Mouse (Mus musculus) right cerebral cortex, adult 18-20 months (tissue): Measurements from ENCODE around the gene C9.

Experiments used
- DNase-seq: peaks from one replicate; pipeline ENCODE4 v3.0.0; 2022; ENCODE audit warnings: mixed read lengths

Gene C9

DNA sequence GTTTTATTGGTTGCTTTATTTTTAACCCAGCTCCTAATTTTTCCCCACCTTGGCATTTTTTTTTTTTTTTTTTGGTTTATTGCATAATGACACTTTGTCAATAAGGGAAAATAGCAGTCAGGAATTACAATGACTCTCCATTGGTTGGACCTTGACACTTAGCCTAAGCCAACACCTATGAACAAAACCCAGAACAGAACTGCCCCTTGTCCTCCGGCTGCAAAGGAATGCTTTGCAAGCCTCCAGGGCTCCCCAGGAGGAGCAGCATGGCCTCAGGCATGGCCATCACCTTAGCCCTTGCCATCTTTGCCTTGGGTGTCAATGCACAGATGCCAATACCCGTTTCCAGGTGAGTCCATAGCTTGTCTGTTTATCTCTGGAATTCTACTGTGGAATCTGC lies at the start of gene C9:
Gene C9, plus strand, starts transcription at position 193 of the 400 bp plus-strand sequence.
- DNase-seq: no peak

DNA sequence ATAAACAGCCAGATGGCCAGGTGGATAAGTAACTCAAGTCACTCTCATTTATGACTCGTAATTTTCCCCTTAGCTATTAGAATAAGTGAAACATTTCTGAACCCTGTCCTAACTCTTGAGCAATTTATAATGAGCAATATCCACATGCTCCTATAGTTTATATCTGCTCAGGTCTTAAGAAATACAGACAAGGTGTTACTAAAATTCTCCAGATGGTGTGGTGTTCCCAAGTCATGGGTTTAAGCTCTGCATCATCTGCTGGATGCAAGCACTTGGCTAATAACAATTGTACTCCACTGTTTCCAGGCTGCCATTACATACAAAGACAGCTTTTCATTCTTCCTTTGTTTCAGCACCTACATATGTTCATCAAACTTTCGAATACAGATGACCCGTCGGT lies 46.9 kb upstream of the C9 start:
- no peak for DNase-seq

DNA sequence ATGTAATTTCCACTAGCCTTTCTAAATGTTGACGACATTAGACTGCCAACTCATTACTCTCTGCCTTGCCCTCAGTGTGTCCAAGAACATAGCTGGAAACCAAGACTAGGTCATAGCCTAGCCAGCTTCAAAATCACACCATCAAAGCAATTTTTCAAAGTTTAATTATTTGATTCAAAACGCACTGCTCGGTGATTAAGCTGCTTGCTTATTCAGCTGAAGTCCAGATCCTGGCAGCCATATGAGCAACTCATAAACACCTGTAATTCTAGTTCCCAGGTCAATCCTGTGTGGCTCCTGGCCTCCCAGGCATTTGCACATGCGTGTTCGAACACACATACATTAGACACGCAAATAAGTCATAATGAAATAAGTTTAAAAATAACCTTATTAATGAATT lies 46.2 kb upstream of the C9 start:
- DNase-seq: no peak

DNA sequence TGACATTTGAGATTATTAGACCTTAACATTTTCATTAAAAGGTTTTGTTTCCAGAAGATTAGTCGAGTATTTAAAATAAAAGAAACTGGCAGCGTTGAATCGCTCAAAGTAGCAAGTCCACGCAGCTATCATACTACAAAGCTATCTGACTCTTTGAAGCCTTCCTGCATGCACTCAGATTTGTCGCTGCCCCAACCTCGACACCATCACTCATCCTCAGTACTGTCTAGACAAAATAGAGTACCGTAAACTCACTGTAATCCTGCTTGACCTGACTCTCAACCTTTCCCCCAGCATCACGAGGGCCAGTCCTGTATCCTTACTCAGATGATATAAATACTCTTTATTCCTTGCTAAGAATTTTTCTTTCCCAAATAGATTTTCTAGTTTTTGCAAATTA lies 45.0 kb upstream of the C9 start:
- no peak for DNase-seq

DNA sequence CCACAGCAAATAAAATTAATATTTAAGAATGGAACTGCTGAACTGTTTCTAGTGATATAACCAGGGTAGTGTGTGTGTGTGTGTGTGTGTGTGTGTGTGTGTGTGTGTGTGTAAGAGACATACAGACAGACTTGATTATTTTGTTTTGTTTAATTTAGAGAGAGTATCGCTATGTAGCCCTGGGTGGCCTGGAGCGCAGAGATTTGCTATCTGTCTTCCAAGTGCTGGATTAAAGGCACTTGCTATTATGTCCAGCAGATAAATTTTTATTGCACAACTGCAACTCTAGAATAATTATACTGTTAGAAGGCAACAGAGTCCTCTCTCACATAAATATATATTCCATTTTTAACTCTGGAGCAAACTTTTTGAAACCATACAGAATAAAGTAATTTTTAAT lies 42.7 kb upstream of the C9 start:
- DNase-seq: no peak

DNA sequence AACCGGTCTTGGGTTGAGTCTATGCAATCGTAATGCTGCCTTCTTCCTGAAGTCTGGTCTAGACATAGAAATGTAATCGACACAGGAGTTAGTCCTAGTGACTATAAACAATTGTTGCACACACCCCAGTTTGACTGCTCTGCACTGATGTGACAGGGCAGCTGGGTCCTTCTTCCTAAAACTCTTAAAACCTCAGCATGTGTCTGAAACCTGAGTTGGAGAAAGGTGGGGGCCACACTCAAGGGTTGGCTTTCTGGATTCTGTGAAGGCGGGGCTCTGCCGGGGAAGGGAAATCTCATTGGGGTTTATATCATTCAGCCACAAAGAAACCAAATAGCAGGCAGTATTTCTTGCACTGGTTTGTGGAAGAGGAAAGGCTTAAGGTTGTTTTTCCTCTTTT lies 41.0 kb upstream of the C9 start:
- DNase-seq: no peak

DNA sequence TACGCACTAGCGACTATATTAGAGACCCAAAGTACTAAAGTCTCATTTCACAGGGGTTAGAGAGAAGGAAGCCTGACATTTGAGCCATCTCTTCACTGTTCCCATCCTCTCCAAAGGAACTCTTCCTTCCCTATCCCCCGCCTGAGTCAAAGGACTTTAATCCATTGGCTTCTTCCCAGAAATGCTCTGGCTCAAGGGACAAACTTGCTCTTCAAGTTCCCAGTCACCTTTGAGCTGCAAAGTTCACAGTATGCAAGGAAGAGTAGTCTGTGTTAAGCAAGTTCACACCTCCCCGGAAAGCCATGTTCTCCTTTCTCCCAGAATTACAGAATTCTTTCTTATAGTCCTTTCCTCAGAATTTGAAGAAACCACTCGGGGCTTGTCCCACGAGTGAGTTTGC lies 38.4 kb upstream of the C9 start:
- DNase-seq: no peak

DNA sequence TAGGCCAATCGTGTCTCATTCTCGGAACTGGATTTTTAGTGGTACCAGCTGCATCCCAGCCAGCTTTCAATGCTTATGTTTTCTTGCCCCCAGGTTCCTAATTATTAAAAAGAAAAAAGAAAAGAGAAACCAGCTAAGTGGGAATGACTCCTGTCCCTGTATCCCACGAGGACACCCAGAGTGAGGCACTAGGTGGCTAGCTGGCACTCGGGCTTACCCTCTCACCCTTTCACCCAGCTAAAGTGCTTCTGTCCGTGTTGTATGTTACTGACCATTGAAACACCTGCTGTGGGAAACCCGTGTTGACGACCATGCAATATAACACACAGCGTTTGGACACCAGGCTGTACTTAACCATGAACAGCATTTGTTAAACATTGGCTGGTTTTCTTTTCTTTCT lies 36.1 kb upstream of the C9 start:
- no peak for DNase-seq

DNA sequence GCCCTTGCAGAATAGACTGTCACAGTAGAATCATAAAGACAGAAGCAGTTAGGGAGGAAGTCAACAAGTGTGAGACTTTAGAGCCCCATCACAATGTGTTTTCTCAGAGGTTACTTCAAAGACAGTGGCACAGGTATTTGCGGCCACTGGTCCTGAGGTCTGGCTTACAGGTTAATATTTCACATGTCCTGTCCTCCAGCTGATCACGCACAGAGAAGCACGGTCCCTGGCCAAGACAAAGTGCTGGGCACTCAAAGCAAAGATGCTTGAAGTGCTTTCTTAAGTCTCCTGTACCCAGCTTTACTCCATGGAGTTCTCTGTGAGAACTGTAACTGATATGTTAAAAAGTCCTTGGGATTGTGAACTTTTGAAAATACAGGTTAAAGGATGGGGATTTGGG lies 35.0 kb upstream of the C9 start:
- no peak for DNase-seq

DNA sequence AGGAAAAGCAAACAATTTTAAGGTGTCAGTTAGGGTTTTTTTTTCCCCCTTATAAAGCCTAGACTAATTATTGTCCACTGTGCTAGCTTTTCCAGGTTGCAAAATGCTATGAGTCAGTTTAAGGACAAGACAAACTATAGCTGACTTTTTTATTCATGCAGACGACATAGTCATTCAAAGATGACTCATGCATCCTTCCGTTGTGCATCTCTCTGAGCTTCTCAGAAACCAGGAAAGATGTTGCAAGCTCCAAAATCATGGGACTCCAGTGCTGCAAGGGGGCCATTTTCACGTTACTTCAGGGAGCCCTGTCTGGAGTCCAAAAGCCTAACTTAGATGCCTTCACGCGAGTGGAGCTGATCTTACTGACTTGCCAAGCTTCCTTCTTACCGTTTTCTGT lies 33.8 kb upstream of the C9 start:
- DNase-seq: peak; percentile 13

DNA sequence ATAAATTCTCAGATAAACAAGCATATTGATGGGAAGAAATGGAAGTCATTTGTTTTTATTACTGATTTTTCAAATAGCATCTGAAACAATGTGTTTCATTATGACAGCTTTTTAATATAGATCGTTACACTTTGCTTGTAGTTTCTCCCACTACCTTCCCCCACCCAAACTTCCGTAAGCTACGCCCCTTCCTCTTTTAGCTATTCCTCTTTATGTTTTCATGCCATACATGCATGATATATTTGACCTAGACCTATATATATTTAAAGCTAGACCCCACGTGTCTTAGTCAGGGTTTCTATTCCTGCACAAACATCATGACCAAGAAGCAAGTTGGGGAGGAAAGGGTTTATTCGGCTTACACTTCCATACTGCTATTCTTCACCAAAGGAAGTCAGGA lies 29.8 kb upstream of the C9 start:
- no peak for DNase-seq

DNA sequence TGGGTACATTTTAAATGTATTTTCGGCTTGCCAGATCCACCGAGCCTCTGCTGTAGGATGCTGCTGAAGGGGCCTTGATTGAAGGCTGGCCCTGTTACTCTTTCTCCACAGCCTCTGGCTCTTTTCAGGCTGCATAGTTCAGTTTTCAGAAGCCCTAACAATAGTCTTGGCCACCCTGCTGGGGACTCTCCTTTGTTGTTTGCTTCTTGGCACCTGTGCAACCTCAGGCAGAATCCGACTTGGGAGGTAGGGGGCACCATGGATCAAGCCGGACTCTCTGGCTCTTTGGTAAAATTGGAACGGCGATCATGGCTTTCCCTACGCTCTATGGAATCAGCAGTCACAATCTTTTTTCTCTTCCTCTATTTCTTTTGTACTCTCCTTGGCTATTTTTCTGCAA lies 13.3 kb upstream of the C9 start:
- DNase-seq: no peak

DNA sequence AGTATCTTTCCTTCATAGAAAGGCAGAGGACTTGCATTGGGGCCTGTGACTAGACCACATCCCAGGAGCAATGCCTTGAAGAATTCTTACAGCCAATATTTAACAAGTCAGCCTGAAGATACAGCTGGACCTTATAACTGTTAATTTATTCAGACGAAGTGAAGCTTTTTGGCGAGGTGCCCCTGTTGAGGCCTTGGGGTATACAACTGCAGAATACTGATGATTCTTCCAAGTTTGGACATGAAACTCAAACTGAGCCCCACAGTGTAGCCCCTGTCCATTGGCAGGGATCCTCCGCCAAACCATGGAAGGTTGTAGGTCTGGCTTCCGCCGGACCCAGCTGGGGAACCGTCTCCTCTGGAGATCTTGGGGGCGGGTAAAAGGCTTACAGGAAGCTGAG lies 12.7 kb upstream of the C9 start:
- no peak for DNase-seq

DNA sequence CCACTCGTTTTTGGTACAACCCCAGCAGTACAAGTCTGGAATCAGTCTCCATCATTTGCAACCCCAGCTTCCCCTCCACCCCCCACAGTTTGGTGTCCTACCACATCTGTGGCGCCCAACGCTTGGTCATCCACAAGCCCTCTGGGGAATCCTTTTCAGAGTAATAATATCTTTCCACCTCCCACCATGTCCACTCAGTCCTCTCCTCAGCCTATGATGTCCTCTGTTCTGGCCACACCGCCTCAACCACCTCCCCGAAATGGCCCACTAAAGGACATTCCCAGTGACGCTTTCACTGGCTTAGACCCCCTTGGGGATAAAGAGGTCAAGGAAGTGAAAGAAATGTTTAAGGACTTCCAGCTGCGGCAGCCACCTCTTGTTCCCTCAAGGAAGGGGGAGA lies 9.8 kb upstream of the C9 start:
- no peak for DNase-seq

DNA sequence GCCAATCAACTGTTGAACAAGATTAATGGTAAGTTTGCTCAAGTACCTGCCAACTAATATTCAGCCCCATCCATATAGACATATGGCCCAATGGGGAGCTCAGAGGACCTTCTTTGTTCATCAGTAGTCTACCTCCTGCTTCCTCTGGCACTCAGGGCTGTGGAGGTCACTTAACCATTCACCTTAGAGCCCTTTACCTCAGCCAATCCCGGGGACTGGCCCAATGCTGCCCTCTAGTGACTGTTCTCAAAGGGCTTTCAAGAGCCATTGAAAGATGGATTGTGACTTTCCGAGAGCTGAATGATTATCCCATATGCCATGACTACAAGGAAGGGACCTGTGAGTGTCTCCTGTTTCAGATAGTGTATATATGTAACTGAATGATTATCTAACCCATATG lies 9.4 kb upstream of the C9 start:
- DNase-seq: peak; percentile 17

DNA sequence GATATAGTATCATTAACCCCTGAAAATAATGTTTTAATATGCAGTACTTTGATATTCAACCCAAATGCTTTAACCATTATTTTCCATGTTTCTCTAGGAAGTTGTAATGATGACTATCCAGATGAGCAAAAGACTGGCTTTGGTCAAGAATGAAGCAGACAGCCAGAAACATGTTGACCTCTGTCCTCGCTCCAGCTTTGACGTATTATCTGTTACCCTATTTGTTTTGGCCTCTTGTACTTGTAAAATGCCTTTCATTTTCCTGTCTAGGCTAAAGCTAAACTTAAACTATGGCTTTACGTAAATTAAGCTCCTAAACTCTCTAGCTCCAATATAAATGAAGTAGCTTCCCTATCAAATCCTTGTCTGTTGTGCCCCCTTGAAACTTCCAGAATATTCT lies 6.4 kb upstream of the C9 start:
- no peak for DNase-seq

DNA sequence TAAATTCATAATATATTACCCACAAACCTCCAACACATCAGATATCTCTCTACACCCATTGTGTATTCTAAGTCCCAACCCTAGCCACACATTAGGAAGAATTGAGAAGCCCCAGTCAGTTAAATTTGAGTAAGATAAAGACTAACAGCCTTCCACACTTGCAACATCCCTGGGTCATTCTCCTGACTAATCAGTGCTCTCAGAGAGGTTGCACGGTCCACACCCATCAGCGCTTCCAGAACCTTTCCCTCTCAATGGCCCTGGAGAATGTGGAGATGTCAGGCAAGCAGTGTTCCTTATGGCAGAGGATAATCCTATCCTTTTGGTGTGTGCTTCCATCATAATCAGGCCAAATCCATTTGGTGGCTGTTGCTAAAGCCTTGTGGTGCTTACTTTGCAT lies 675 bp upstream of the C9 start:
- DNase-seq: no peak

DNA sequence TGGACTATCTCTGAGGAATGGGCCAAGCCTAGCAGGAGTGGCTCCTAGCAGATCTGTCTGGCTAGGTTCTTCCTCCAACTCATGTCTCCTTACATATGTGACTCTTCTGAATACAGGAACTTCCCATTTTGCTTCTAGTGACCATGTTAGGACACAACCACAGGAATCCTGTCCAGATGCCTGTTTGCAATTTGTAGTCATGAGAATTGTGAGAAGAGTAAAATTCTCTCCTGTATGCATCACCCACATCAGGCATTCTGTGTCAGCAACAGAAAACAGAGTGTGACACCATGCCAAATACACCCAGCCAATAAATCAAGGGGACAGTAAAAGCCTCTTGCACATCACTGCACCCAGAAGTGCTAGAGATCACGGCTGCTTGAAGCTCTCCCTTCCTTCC lies 1.1 kb downstream of the C9 start:
- DNase-seq: no peak

DNA sequence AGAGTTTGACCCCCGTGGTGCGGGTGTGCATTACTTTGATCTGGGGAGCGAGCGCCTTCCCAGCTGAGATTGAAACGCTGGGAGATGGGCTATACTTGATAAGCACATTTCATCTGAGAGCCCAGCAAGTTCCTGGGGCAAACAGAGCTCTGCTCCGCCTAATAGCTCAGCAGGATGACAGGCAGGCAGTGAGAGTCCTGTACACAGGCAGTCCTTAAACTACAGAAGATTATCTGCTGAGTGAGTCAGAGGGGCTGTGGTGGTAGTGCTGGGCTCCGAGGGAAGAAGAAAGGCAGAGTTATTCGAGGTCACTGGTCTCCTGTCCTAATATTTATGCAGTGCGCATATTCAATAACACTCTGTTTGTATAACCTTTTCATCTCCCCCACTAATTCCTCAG lies 3.8 kb downstream of the C9 start:
- DNase-seq: no peak

DNA sequence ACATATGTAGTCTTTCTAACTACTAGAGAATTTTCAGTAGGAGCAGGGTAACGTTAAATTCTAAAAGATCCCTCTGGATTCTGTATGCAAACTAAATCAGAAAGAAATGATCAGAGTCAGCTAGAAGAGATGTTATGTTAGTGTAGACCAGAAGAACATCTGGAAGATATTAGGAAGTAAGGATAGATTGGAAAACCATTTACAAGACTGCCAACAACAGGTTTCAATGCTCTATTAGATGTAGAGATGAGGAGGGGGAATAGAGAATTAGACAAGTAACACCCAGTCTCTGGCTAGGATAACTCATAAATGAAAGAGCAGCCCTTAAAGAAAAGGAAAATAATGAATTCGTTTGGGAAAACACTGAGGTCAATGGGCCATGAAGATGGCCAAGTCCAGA lies 9.3 kb downstream of the C9 start:
- DNase-seq: no peak

DNA sequence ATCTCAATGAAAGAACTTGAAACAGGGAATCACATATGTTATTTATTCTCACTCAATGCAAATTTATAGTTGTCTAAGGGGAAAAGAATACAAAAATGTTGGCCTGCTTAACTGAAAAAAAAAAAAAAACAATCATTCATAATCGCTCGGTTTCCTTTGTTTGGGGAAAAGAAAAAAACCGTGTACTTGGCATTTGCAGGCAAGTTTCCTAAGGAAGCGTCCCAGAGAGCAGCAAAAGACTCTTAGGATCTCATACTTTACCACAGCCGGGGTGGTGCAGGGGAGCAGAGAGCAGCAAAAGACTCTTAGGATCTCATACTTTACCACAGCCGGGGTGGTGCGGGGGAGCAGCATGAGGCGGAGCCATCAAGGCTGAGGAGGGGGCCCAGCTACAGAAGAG lies 16.3 kb downstream of the C9 start:
- no peak for DNase-seq

DNA sequence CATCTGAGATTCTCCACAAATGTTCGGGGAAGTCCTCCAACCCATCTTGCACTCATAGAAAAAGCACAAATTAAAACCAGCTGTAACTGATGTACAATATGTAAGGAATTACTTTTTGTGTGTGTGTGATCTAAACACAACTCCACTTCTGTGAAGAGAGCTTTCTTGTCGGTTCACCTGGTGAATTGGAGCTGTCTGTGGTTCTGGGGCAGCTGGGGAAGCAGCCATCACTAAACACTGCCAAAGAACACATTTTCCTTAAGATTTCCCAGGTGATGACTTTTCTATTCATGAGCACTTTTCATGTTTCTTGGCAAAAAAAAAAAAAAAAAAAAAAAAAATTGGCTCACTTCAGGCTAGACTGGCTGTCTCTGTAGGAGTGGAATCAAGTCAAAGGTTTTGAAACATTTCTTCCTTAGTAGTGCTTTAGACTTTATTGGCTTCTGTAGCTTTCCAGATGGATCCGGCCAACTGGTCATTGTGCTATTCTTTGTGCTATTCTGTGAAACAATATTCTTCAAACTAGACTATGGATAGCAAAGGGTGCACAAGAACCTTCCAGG lies 18.3 kb downstream of the C9 start:
- DNase-seq: no peak

DNA sequence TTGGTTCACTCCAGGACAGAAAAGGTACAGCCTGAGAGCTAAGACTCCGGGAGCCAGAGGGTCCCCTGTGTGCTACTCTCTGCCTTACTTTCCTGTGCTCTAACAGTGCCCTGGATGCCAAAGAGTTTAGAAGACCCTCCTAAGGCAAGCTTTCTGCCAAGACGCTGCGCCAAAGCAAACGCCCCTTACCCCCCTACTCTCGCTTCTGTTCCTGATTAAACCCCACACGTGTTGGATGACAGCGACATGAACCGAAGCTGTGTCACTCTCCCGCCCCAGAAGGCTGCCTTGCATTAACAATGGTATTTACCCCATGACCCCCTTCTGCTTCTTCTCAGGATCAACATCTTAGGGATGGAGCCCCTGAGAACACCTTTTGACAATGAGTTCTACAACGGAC lies 21.9 kb downstream of the C9 start:
- DNase-seq: no peak

DNA sequence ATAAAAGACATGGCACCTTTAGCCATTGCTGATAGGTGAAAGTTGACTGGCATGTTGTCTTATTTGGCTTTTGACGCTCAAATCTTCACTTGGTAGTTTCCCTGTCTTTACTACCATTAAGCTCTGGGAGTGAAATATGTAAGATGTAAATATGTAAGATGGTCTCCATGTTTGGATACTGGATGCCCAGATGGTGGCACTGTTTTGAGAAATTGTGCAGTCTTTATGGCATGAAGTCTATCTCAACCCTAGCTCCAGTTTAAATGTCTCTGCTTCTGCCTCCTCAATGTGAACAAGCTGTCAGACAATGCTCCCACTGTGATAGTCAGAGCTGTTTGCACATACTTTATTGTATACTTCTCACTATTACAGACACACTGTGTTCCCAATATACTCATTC lies 23.7 kb downstream of the C9 start:
- no peak for DNase-seq

DNA sequence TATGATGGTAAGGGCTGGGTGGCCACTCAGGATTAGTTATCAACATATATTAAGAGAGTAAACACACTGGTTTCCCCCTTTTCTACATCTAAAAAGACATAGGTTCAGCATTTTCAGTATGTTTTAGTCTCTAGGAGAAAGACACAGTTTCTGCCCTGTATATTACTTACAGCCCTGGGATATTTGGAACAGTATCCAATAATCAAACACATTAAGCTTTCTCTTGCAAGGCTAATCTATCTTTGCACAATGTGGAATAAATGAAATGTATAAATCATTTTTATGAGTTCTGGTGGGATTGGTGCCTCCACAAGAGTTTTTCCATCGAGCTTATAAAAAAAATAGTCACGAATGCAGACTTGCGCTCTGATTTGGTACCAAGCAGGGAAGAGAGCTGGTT lies 24.3 kb downstream of the C9 start:
- no peak for DNase-seq

DNA sequence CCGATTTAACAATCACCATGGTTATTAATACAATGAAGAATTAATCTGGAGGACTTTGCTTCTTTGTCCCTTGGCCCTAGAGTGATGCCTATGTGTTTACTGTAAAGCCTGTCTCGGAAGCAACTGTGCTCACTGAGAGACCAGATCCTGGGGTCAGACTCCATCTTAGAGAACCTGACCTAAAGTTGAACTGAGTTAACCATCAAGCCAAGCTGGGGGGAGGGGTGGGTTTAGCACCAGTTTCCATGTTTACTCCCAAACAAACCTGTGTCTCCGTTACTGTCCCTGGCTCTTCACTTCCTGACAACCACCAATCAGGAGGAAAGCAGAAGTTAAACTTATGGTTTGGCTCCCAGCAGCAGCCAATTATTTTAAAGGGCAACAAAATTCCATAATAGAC lies 38.4 kb downstream of the C9 start:
- DNase-seq: no peak
